Mouse (Mus musculus) testis, adult 2 months (tissue): ENCODE measurements around the gene Mphosph9.

Experiments used
- CTCF ChIP-seq: fragments of 200-500 bp; IDR thresholded peaks from 2 replicates; pipeline ENCODE4 v1.5.1; 2012; ENCODE audit warnings: low read depth, mild to moderate bottlenecking, inconsistent platforms, low read length, moderate library complexity; ENCODE audit not compliant: control insufficient read depth, insufficient read depth, insufficient replicate concordance
- POLR2A ChIP-seq: fragments of 200-500 bp; IDR thresholded peaks from 2 replicates; pipeline ENCODE4 v1.6.1; 2012; ENCODE audit warnings: low read depth, mild to moderate bottlenecking, inconsistent platforms, low read length, moderate library complexity; ENCODE audit not compliant: control insufficient read depth

- TF ChIP-seq CTCF (no peak), POLR2A (no peak)
Observed at GRCm38 (mm10) chr5:124222696-124223095, 105.1 kb downstream of the Mphosph9 start.
